Mouse (Mus musculus): ENCODE measurements around the gene Slc25a34. TPM values are rescaled to one million over a fixed set of nuclear protein-coding genes. Genes with fewer than 3 reads are reported as not detected.

Slc25a34 gene
- polyA plus RNA-seq, 1 experiment = 0.82 TPM

GRCm38 (mm10) chr4:141624134-141624533 lies 513 bp upstream of the Slc25a34 start:
- Histone ChIP-seq H3K4me3 (ENCODE audit: low read depth, low read length) (no peak overlapping the region), H3K27me3 (ENCODE audit: control insufficient read depth, insufficient read depth, low read length, poor library complexity, severe bottlenecking) (no peaks in the 10 kb centered on the region), H3K9me3 (replicated peaks; ENCODE audit: control insufficient read depth, insufficient read depth, low read length, poor library complexity, severe bottlenecking) (no peaks in the 10 kb centered on the region), H3K4me1 (ENCODE audit: control insufficient read depth, insufficient read depth, low read length) (peaks cover 3% of the 10 kb centered on the region), H3K36me3 (ENCODE audit: control insufficient read depth, insufficient read depth, low read length, poor library complexity, severe bottlenecking) (no peaks in the 10 kb centered on the region), H3K27ac (ENCODE audit: insufficient read depth, low read length) (no peak overlapping the region), H3K9ac (ENCODE audit: low read depth, poor library complexity, severe bottlenecking) (no peak overlapping the region)
- no peak for TF ChIP-seq EP300 (IDR thresholded peaks at IDR 0.05; ENCODE audit: insufficient read depth, low read depth, low read length)
- TF ChIP-seq POLR2A (IDR thresholded peaks at IDR 0.05; ENCODE audit: insufficient read depth, low read length) = no peak
- no peak for TF ChIP-seq CTCF (IDR thresholded peaks at IDR 0.05; ENCODE audit: low read depth, low read length)

- Histone ChIP-seq H3K27me3 (ENCODE audit: control insufficient read depth, insufficient read depth, low read length, poor library complexity, severe bottlenecking) (no peaks in the 10 kb centered on the region), H3K9ac (ENCODE audit: low read depth, poor library complexity, severe bottlenecking) (no peak overlapping the region), H3K4me1 (ENCODE audit: control insufficient read depth, insufficient read depth, low read length) (peaks cover 3% of the 10 kb centered on the region), H3K4me3 (ENCODE audit: low read depth, low read length) (no peak overlapping the region), H3K9me3 (replicated peaks; ENCODE audit: control insufficient read depth, insufficient read depth, low read length, poor library complexity, severe bottlenecking) (no peaks in the 10 kb centered on the region), H3K27ac (ENCODE audit: insufficient read depth, low read length) (no peak overlapping the region), H3K36me3 (ENCODE audit: control insufficient read depth, insufficient read depth, low read length, poor library complexity, severe bottlenecking) (no peaks in the 10 kb centered on the region)
- TF ChIP-seq CTCF (IDR thresholded peaks at IDR 0.05; ENCODE audit: low read depth, low read length) (no peak), POLR2A (IDR thresholded peaks at IDR 0.05; ENCODE audit: insufficient read depth, low read length) (no peak), EP300 (IDR thresholded peaks at IDR 0.05; ENCODE audit: insufficient read depth, low read depth, low read length) (no peak)
Measured at GRCm38 (mm10) chr4:141623037-141623436, 584 bp downstream of the Slc25a34 start.

GRCm38 (mm10) chr4:141622580-141622979 lies 1.0 kb downstream of the Slc25a34 start:
- Histone ChIP-seq H3K4me3 (ENCODE audit: low read depth, low read length) (no peak overlapping the region), H3K9me3 (replicated peaks; ENCODE audit: control insufficient read depth, insufficient read depth, low read length, poor library complexity, severe bottlenecking) (no peaks in the 10 kb centered on the region), H3K36me3 (ENCODE audit: control insufficient read depth, insufficient read depth, low read length, poor library complexity, severe bottlenecking) (no peaks in the 10 kb centered on the region), H3K9ac (ENCODE audit: low read depth, poor library complexity, severe bottlenecking) (no peak overlapping the region), H3K4me1 (ENCODE audit: control insufficient read depth, insufficient read depth, low read length) (peaks cover 3% of the 10 kb centered on the region), H3K27me3 (ENCODE audit: control insufficient read depth, insufficient read depth, low read length, poor library complexity, severe bottlenecking) (no peaks in the 10 kb centered on the region), H3K27ac (ENCODE audit: insufficient read depth, low read length) (no peak overlapping the region)
- TF ChIP-seq CTCF (IDR thresholded peaks at IDR 0.05; ENCODE audit: low read depth, low read length) = no peak
- no peak for TF ChIP-seq POLR2A (IDR thresholded peaks at IDR 0.05; ENCODE audit: insufficient read depth, low read length)
- TF ChIP-seq EP300 (IDR thresholded peaks at IDR 0.05; ENCODE audit: insufficient read depth, low read depth, low read length) = no peak

GRCm38 (mm10) chr4:141622091-141622490 lies 1.5 kb downstream of the Slc25a34 start:
- H3K9ac ChIP-seq (ENCODE audit: low read depth, poor library complexity, severe bottlenecking) = no peak overlapping the region
- H3K4me1 ChIP-seq (ENCODE audit: control insufficient read depth, insufficient read depth, low read length) = peaks cover 3% of the 10 kb centered on the region
- H3K9me3 ChIP-seq (replicated peaks; ENCODE audit: control insufficient read depth, insufficient read depth, low read length, poor library complexity, severe bottlenecking) = no peaks in the 10 kb centered on the region
- H3K27ac ChIP-seq (ENCODE audit: insufficient read depth, low read length) = no peak overlapping the region
- no peak overlapping the region for H3K4me3 ChIP-seq (ENCODE audit: low read depth, low read length)
- H3K36me3 ChIP-seq (ENCODE audit: control insufficient read depth, insufficient read depth, low read length, poor library complexity, severe bottlenecking) = no peaks in the 10 kb centered on the region
- H3K27me3 ChIP-seq (ENCODE audit: control insufficient read depth, insufficient read depth, low read length, poor library complexity, severe bottlenecking) = no peaks in the 10 kb centered on the region
- no peak for TF ChIP-seq CTCF (IDR thresholded peaks at IDR 0.05; ENCODE audit: low read depth, low read length)
- TF ChIP-seq EP300 (IDR thresholded peaks at IDR 0.05; ENCODE audit: insufficient read depth, low read depth, low read length) = no peak
- no peak for TF ChIP-seq POLR2A (IDR thresholded peaks at IDR 0.05; ENCODE audit: insufficient read depth, low read length)

- Histone ChIP-seq H3K27me3 (ENCODE audit: control insufficient read depth, insufficient read depth, low read length, poor library complexity, severe bottlenecking) (no peaks in the 10 kb centered on the region), H3K27ac (ENCODE audit: insufficient read depth, low read length) (no peak overlapping the region), H3K9me3 (replicated peaks; ENCODE audit: control insufficient read depth, insufficient read depth, low read length, poor library complexity, severe bottlenecking) (no peaks in the 10 kb centered on the region), H3K36me3 (ENCODE audit: control insufficient read depth, insufficient read depth, low read length, poor library complexity, severe bottlenecking) (no peaks in the 10 kb centered on the region), H3K9ac (ENCODE audit: low read depth, poor library complexity, severe bottlenecking) (no peak overlapping the region), H3K4me3 (ENCODE audit: low read depth, low read length) (no peak overlapping the region), H3K4me1 (ENCODE audit: control insufficient read depth, insufficient read depth, low read length) (peaks cover 5% of the 10 kb centered on the region)
- TF ChIP-seq POLR2A (IDR thresholded peaks at IDR 0.05; ENCODE audit: insufficient read depth, low read length) (no peak), EP300 (IDR thresholded peaks at IDR 0.05; ENCODE audit: insufficient read depth, low read depth, low read length) (no peak), CTCF (IDR thresholded peaks at IDR 0.05; ENCODE audit: low read depth, low read length) (no peak)
Measured at GRCm38 (mm10) chr4:141621297-141621696, 2.3 kb downstream of the Slc25a34 start.

- TF ChIP-seq POLR2A (IDR thresholded peaks at IDR 0.05; ENCODE audit: insufficient read depth, low read length) = no peak
- no peak for TF ChIP-seq CTCF (IDR thresholded peaks at IDR 0.05; ENCODE audit: low read depth, low read length)
- TF ChIP-seq EP300 (IDR thresholded peaks at IDR 0.05; ENCODE audit: insufficient read depth, low read depth, low read length) = no peak
- H3K36me3 ChIP-seq (ENCODE audit: control insufficient read depth, insufficient read depth, low read length, poor library complexity, severe bottlenecking) = no peaks in the 10 kb centered on the region
- H3K9me3 ChIP-seq (replicated peaks; ENCODE audit: control insufficient read depth, insufficient read depth, low read length, poor library complexity, severe bottlenecking) = no peaks in the 10 kb centered on the region
- no peak overlapping the region for H3K27ac ChIP-seq (ENCODE audit: insufficient read depth, low read length)
- H3K9ac ChIP-seq (ENCODE audit: low read depth, poor library complexity, severe bottlenecking) = no peak overlapping the region
- no peak overlapping the region for H3K4me3 ChIP-seq (ENCODE audit: low read depth, low read length)
- H3K27me3 ChIP-seq (ENCODE audit: control insufficient read depth, insufficient read depth, low read length, poor library complexity, severe bottlenecking) = no peaks in the 10 kb centered on the region
- H3K4me1 ChIP-seq (ENCODE audit: control insufficient read depth, insufficient read depth, low read length) = peaks cover 3% of the 10 kb centered on the region
Measured at GRCm38 (mm10) chr4:141619299-141619883, 4.2 kb downstream of the Slc25a34 start.
